In genomic region chr7:68717498-68717897, GRCm38 (mm10) we compare ENCODE assay signal across 8 mouse cellular contexts. TPM values are rescaled to one million over a fixed set of nuclear protein-coding genes. Genes with fewer than 3 reads are reported as not detected.
A peak's percentile ranks its signal among the peaks of the same experiment; 100 is the strongest.
DNase-seq lines count a peak whose midpoint lies in the region; ATAC-seq and TF ChIP-seq lines count a peak whose summit lies in the region.

No protein-coding gene starts in this region.

- H3K9me3 ChIP-seq in liver, embryonic 11.5 days (ENCODE audit: control insufficient read depth, low read length), result no peaks in the 10 kb centered on the region
- H3K9me3 ChIP-seq in forebrain, embryonic 13.5 days (replicated peaks), result no peaks in the 10 kb centered on the region
- H3K9me3 ChIP-seq in heart, postnatal 0 days (replicated peaks; ENCODE audit: control insufficient read depth, low read length), result no peaks in the 10 kb centered on the region
- no peaks in the 10 kb centered on the region for H3K9me3 ChIP-seq in lung, embryonic 15.5 days

- H3K36me3 ChIP-seq in liver, adult 2 months (ENCODE audit: control insufficient read depth, insufficient read depth, low read length), result no peaks in the 10 kb centered on the region
- H3K36me3 ChIP-seq in liver, embryonic 11.5 days (ENCODE audit: control insufficient read depth, insufficient read depth, low read length), result no peaks in the 10 kb centered on the region
- H3K36me3 ChIP-seq in forebrain, embryonic 13.5 days (ENCODE audit: poor library complexity, severe bottlenecking), result no peaks in the 10 kb centered on the region
- no peaks in the 10 kb centered on the region for H3K36me3 ChIP-seq in heart, postnatal 0 days (replicated peaks; ENCODE audit: control insufficient read depth, insufficient read depth, low read length)
- no peaks in the 10 kb centered on the region for H3K36me3 ChIP-seq in lung, embryonic 15.5 days

- WGBS in liver, adult 2 months, result 1% methylated on average over 10 of the region's 10 CpGs
- WGBS in liver, embryonic 11.5 days, result 61% methylated on average over 10 of the region's 10 CpGs
- WGBS in forebrain, embryonic 13.5 days, result 32% methylated on average over 10 of the region's 10 CpGs
- 14% methylated on average over 10 of the region's 10 CpGs for WGBS in heart, postnatal 0 days
- 13% methylated on average over 10 of the region's 10 CpGs for WGBS in lung, embryonic 15.5 days

- no peak overlapping the region for H3K9ac ChIP-seq in liver, adult 2 months (ENCODE audit: low read depth, low read length)
- H3K9ac ChIP-seq in liver, embryonic 11.5 days (ENCODE audit: low read depth, low read length), result no peak overlapping the region
- no peak overlapping the region for H3K9ac ChIP-seq in forebrain, embryonic 13.5 days
- H3K9ac ChIP-seq in heart, postnatal 0 days (replicated peaks; ENCODE audit: low read depth, low read length), result no peak overlapping the region
- peak overlapping the region; percentile 18; the same call in 1 of the 2 replicates for H3K9ac ChIP-seq in lung, embryonic 15.5 days

- no peak for TF ChIP-seq EP300 in heart, postnatal 0 days (IDR thresholded peaks at IDR 0.05; ENCODE audit: low read depth)

- no peak for ATAC-seq in liver, embryonic 11.5 days (replicated peaks; ENCODE audit: low FRiP score)
- peak; percentile 82 for ATAC-seq in forebrain, embryonic 13.5 days
- peak; percentile 66 for ATAC-seq in heart, postnatal 0 days (ENCODE audit: insufficient read depth, low read depth)
- ATAC-seq in lung, embryonic 15.5 days (ENCODE audit: borderline replicate concordance, extremely low read depth, low FRiP score, low TSS enrichment), result peak; percentile 62
- no peak for ATAC-seq in activated CD4-positive, CD25-positive, alpha-beta regulatory T cell, adult 4 months

- H3K4me3 ChIP-seq in liver, adult 2 months (ENCODE audit: insufficient read depth, low read depth, low read length), result no peak overlapping the region
- H3K4me3 ChIP-seq in liver, embryonic 11.5 days (ENCODE audit: low read depth, low read length), result no peak overlapping the region
- no peak overlapping the region for H3K4me3 ChIP-seq in forebrain, embryonic 13.5 days
- no peak overlapping the region for H3K4me3 ChIP-seq in heart, postnatal 0 days (ENCODE audit: low read depth, low read length)
- 0 out of 2 replicates have a peak overlapping the region, but pooled peaks have one; percentile 7 for H3K4me3 ChIP-seq in lung, embryonic 15.5 days

- no peak for TF ChIP-seq CTCF in liver, adult 2 months (IDR thresholded peaks at IDR 0.05; ENCODE audit: low read depth, low read length)
- TF ChIP-seq CTCF in heart, postnatal 0 days (IDR thresholded peaks at IDR 0.05; ENCODE audit: low read depth), result no peak

- H3K4me1 ChIP-seq in liver, adult 2 months (ENCODE audit: control insufficient read depth, insufficient read depth, low read length), result peaks cover 21% of the 10 kb centered on the region
- no peaks in the 10 kb centered on the region for H3K4me1 ChIP-seq in liver, embryonic 11.5 days (replicated peaks; ENCODE audit: control insufficient read depth, insufficient read depth, low read length)
- H3K4me1 ChIP-seq in forebrain, embryonic 13.5 days, result peaks cover 15% of the 10 kb centered on the region
- peaks cover 6% of the 10 kb centered on the region; the same call in 1 of the 2 replicates for H3K4me1 ChIP-seq in heart, postnatal 0 days (ENCODE audit: control insufficient read depth, insufficient read depth)
- H3K4me1 ChIP-seq in lung, embryonic 15.5 days, result peaks cover 22% of the 10 kb centered on the region

- H3K4me2 ChIP-seq in liver, embryonic 11.5 days, result no peak overlapping the region
- peak overlapping the region; percentile 35 for H3K4me2 ChIP-seq in forebrain, embryonic 13.5 days
- peak overlapping the region; percentile 20; the same call in 1 of the 2 replicates for H3K4me2 ChIP-seq in heart, postnatal 0 days (ENCODE audit: low read depth, low read length)
- peak overlapping the region; percentile 38 for H3K4me2 ChIP-seq in lung, embryonic 15.5 days

- H3K79me2 ChIP-seq in liver, adult 2 months (ENCODE audit: control insufficient read depth, insufficient read depth, low read length), result no peaks in the 10 kb centered on the region

- no peaks in the 10 kb centered on the region for H3K27me3 ChIP-seq in liver, adult 2 months (ENCODE audit: control insufficient read depth, insufficient read depth, low read length)
- H3K27me3 ChIP-seq in liver, embryonic 11.5 days (replicated peaks; ENCODE audit: control insufficient read depth, insufficient read depth, low read length), result no peaks in the 10 kb centered on the region
- no peaks in the 10 kb centered on the region for H3K27me3 ChIP-seq in forebrain, embryonic 13.5 days
- H3K27me3 ChIP-seq in heart, postnatal 0 days (ENCODE audit: control insufficient read depth, insufficient read depth, low read length), result no peaks in the 10 kb centered on the region
- no peaks in the 10 kb centered on the region for H3K27me3 ChIP-seq in lung, embryonic 15.5 days

- no peak for TF ChIP-seq POLR2A in liver, adult 2 months (IDR thresholded peaks at IDR 0.05; ENCODE audit: extremely low read depth, insufficient read depth, low read length)

- peak overlapping the region; percentile 24 for H3K27ac ChIP-seq in liver, adult 2 months (replicated peaks; ENCODE audit: insufficient read depth, low read depth, low read length)
- no peak overlapping the region for H3K27ac ChIP-seq in liver, embryonic 11.5 days (ENCODE audit: low read depth, low read length)
- 0 out of 2 replicates have a peak overlapping the region, but pooled peaks have one; percentile 21 for H3K27ac ChIP-seq in forebrain, embryonic 13.5 days
- peak overlapping the region; percentile 80 for H3K27ac ChIP-seq in heart, postnatal 0 days (ENCODE audit: low read depth)
- peak overlapping the region; percentile 21; the same call in 1 of the 2 replicates for H3K27ac ChIP-seq in lung, embryonic 15.5 days

- peak; percentile 94 for DNase-seq in liver, adult 2 months (ENCODE audit: extremely low read depth, low read depth, low spot score)
- DNase-seq in liver, embryonic 11.5 days (ENCODE audit: low spot score), result no peak
- DNase-seq in heart, postnatal 0 days (ENCODE audit: low spot score), result peak; percentile 77
- peak; percentile 83 to 85 for DNase-seq in kidney, postnatal 4 days
- peak; percentile 73 for DNase-seq in right cerebral cortex, postnatal 4 days

RNA-seq across cellular contexts. Expression of gene Arrdc4, which starts 31.5 kb away (rescaled TPM):
- total RNA-seq in liver, adult 2 months (2014; rRNA removed), result 11.1 and 11.2 TPM in 2 replicates
- 4.4 and 6.4 TPM in 2 replicates for polyA plus RNA-seq in liver, adult 2 months (2012; rRNA removed)
- 8.1 and 8.5 TPM in 2 replicates for polyA plus RNA-seq in liver, embryonic 11.5 days (2014; fragmentation: Nextera tagmentation; extraction: Ambion mirVana)
- 19.9 and 20.1 TPM in 2 replicates for polyA plus RNA-seq in forebrain, embryonic 13.5 days (2015; fragmentation: Nextera tagmentation; extraction: Ambion mirVana)
- total RNA-seq in heart, postnatal 0 days (2014; rRNA removed; ENCODE audit: low replicate concordance), result 36.7 and 41.6 TPM in 2 replicates
- polyA plus RNA-seq in heart, postnatal 0 days (2015; fragmentation: Nextera tagmentation; extraction: Ambion mirVana), result 20.6 and 20.7 TPM in 2 replicates
- 16.9 and 18.4 TPM in 2 replicates for polyA plus RNA-seq in lung, embryonic 15.5 days (2015; fragmentation: Nextera tagmentation; extraction: Ambion mirVana)
- 1 to 10 TPM; 1.1 to 2.1 TPM for polyA plus RNA-seq in activated CD4-positive, CD25-positive, alpha-beta regulatory T cell, adult 4 months (2017; shearing (Covaris generic))

Comparison
In these comparisons a context has a peak if more than half of its experiments do, and no peak if none do; other contexts are left out.
1. ATAC-seq: peak in forebrain, embryonic 13.5 days (single experiment), heart, postnatal 0 days (single experiment) and lung, embryonic 15.5 days (single experiment); none in liver, embryonic 11.5 days (single experiment) and activated CD4-positive, CD25-positive, alpha-beta regulatory T cell, adult 4 months (single experiment).